Mouse (Mus musculus) liver, embryonic 14.5 days (tissue): ENCODE data around the gene Adrb1. TPM values are rescaled to one million over a fixed set of nuclear protein-coding genes. Genes with fewer than 3 reads are reported as not detected.

Experiments used
- ATAC-seq: fragments of 200-750 bp; cut with Nextera tagmentation; 2 replicates; pipeline ENCODE4 v1.8.0; 2017; ENCODE audit warnings: moderate number of reproducible peaks, mild to moderate bottlenecking, moderate library complexity; ENCODE audit not compliant: insufficient read depth
- DNase-seq, 3 experiments: peaks; one replicate each; pipeline ENCODE4 v3.0.0-alpha.2; 2012 to 2013; ENCODE audit warnings: low read depth in 3 of 3, low spot score in 3 of 3
- H3K27ac ChIP-seq: fragments of 300-500 bp; sonication (generic); 2 replicates; pipeline ENCODE4 v1.5.1; 2014; ENCODE audit warnings: moderate library complexity, mild to moderate bottlenecking, control low read depth, inconsistent platforms
- H3K27me3 ChIP-seq: fragments of 300-500 bp; sonication (generic); 2 replicates; pipeline ENCODE4 v1.6.1; 2014; ENCODE audit warnings: mild to moderate bottlenecking, low read length, moderate library complexity; ENCODE audit not compliant: control insufficient read depth, insufficient read depth
- H3K36me3 ChIP-seq: fragments of 300-500 bp; sonication (generic); replicated peaks from 2 replicates; pipeline ENCODE4 v1.6.1; 2014; ENCODE audit warnings: low read depth; ENCODE audit not compliant: control insufficient read depth, insufficient read depth
- H3K4me1 ChIP-seq, 2 experiments: fragments of 200-500 bp in 1 of 2; fragments of 300-500 bp in 1 of 2; sonication (generic) in 1 of 2; replicated peaks; 2 replicates each; pipeline ENCODE4 v1.6.1; 2012 to 2014; ENCODE audit warnings: antibody characterized with exemption in 1 of 2, inconsistent platforms in 1 of 2, low read length in 1 of 2; ENCODE audit not compliant: control insufficient read depth in 2 of 2, insufficient read depth in 2 of 2
- H3K4me2 ChIP-seq: fragments of 300-500 bp; sonication (generic); 2 replicates; pipeline ENCODE4 v1.6.1; 2014; ENCODE audit warnings: low read depth, mild to moderate bottlenecking, control low read depth, moderate library complexity
- H3K4me3 ChIP-seq, 2 experiments: fragments of 200-500 bp in 1 of 2; fragments of 300-500 bp in 1 of 2; sonication (generic) in 1 of 2; 2 replicates each; pipeline ENCODE4 v1.5.1; 2012 to 2014; ENCODE audit warnings: low read depth in 2 of 2, low read length in 2 of 2, mild to moderate bottlenecking in 2 of 2, control low read depth in 1 of 2, inconsistent platforms in 1 of 2, moderate library complexity in 1 of 2; ENCODE audit not compliant: insufficient read depth in 1 of 2
- H3K9ac ChIP-seq: fragments of 300-500 bp; sonication (generic); replicated peaks from 2 replicates; pipeline ENCODE4 v1.6.1; 2014; ENCODE audit warnings: mild to moderate bottlenecking, control low read depth, moderate library complexity
- H3K9me3 ChIP-seq: fragments of 300-500 bp; sonication (generic); 2 replicates; pipeline ENCODE4 v1.6.1; 2016; ENCODE audit warnings: low read length, mixed read lengths; ENCODE audit not compliant: control insufficient read depth
- CTCF ChIP-seq: IDR thresholded peaks from 2 replicates; pipeline ENCODE4 v1.5.1; 2016; ENCODE audit warnings: antibody characterized with exemption, low read depth, control low read depth
- EP300 ChIP-seq: IDR thresholded peaks from 2 replicates; pipeline ENCODE4 v1.6.1; 2016; ENCODE audit warnings: antibody characterized with exemption, low read depth
- WGBS: fragments of 180-500 bp; shearing (Covaris S2); extraction: QIAGEN DNeasy Blood & Tissue Kit; methylation state at CpG from one replicate; pipeline ENCODE4 v1.1.7; 2014; ENCODE audit not compliant: insufficient replicate concordance; 5-methylcytosine and 5-hydroxymethylcytosine counted together
- polyA plus RNA-seq, 2 experiments: library from polyadenylated mRNA; depleted of rRNA in 1 of 2; stranded (reverse) in 1 of 2; unstranded in 1 of 2; fragments of >200 nt; fragmentation: Nextera tagmentation in 1 of 2; extraction: Ambion mirVana in 1 of 2; gene quantifications; 2 replicates each; pipeline versions ENCODE4 v1.2.1 to v1.2.3; 2012 to 2014

Gene Adrb1
- polyA plus RNA-seq, 2 experiments = 0.20 to 0.30 TPM

- Histone ChIP-seq H3K4me3 (no peak overlapping the region), H3K9ac (no peak overlapping the region), H3K4me2 (no peak overlapping the region), H3K4me1 (peaks cover 0 to 6% of the 10 kb centered on the region in 2 experiments; a peak in 1 of 4 replicates), H3K27ac (no peak overlapping the region), H3K9me3 (no peaks in the 10 kb centered on the region), H3K36me3 (no peaks in the 10 kb centered on the region), H3K27me3 (no peaks in the 10 kb centered on the region)
- no peak for TF ChIP-seq CTCF
- no peak for TF ChIP-seq EP300
- no peak for DNase-seq
- 63% methylated on average over 18 of the region's 18 CpGs for WGBS
- ATAC-seq = no peak
These were observed 42.6 kb upstream of the Adrb1 start for GRCm38 (mm10) chr19:56679213-56679965.

- 62% methylated on average over 7 of the region's 7 CpGs for WGBS
- Histone ChIP-seq H3K9me3 (no peaks in the 10 kb centered on the region), H3K36me3 (no peaks in the 10 kb centered on the region), H3K4me2 (no peak overlapping the region), H3K27ac (no peak overlapping the region), H3K9ac (no peak overlapping the region), H3K4me1 (peaks cover 0 to 9% of the 10 kb centered on the region in 2 experiments; a peak in 1 of 4 replicates), H3K4me3 (no peak overlapping the region), H3K27me3 (no peaks in the 10 kb centered on the region)
- DNase-seq = no peak
- no peak for TF ChIP-seq CTCF
- no peak for TF ChIP-seq EP300
- ATAC-seq = no peak
These were observed 42.0 kb upstream of the Adrb1 start for GRCm38 (mm10) chr19:56679992-56680391.

- no peaks in the 10 kb centered on the region for H3K9me3 ChIP-seq
- H3K4me1 ChIP-seq = peaks cover 0 to 9% of the 10 kb centered on the region in 2 experiments; a peak in 1 of 4 replicates
- no peak overlapping the region for H3K27ac ChIP-seq
- H3K27me3 ChIP-seq = no peaks in the 10 kb centered on the region
- H3K4me3 ChIP-seq = no peak overlapping the region
- H3K9ac ChIP-seq = no peak overlapping the region
- TF ChIP-seq EP300 = no peak
- H3K4me2 ChIP-seq = no peak overlapping the region
- 63% methylated on average over 7 of the region's 7 CpGs for WGBS
- no peaks in the 10 kb centered on the region for H3K36me3 ChIP-seq
- ATAC-seq (no peak), DNase-seq (no peak)
These were observed 39.7 kb upstream of the Adrb1 start for GRCm38 (mm10) chr19:56682297-56682696.

GRCm38 (mm10) chr19:56682843-56683242, 39.2 kb upstream of the Adrb1 start:
- H3K4me1 ChIP-seq = peaks cover 0 to 9% of the 10 kb centered on the region in 2 experiments; a peak in 1 of 4 replicates
- ATAC-seq = no peak
- no peaks in the 10 kb centered on the region for H3K9me3 ChIP-seq
- DNase-seq = no peak
- H3K9ac ChIP-seq = no peak overlapping the region
- TF ChIP-seq CTCF (no peak), EP300 (no peak)
- H3K27me3 ChIP-seq = no peaks in the 10 kb centered on the region
- H3K27ac ChIP-seq = no peak overlapping the region
- H3K4me3 ChIP-seq = no peak overlapping the region
- 61% methylated on average over 7 of the region's 7 CpGs for WGBS
- H3K36me3 ChIP-seq = no peaks in the 10 kb centered on the region
- H3K4me2 ChIP-seq = no peak overlapping the region

- WGBS = 54% methylated on average over 7 of the region's 7 CpGs
These were observed 36.5 kb upstream of the Adrb1 start for GRCm38 (mm10) chr19:56685515-56685914.

More at GRCm38 (mm10) chr19:56685515-56685914, 36.5 kb upstream of the Adrb1 start:
- Histone ChIP-seq H3K27me3 (no peaks in the 10 kb centered on the region), H3K27ac (no peak overlapping the region), H3K36me3 (no peaks in the 10 kb centered on the region), H3K4me1 (peaks cover 0 to 14% of the 10 kb centered on the region in 2 experiments; a peak in 1 of 4 replicates), H3K4me2 (no peak overlapping the region), H3K4me3 (no peak overlapping the region), H3K9me3 (no peaks in the 10 kb centered on the region), H3K9ac (no peak overlapping the region)
- no peak for DNase-seq
- TF ChIP-seq CTCF (no peak), EP300 (no peak)
- ATAC-seq = no peak
